In the genomic region with DNA sequence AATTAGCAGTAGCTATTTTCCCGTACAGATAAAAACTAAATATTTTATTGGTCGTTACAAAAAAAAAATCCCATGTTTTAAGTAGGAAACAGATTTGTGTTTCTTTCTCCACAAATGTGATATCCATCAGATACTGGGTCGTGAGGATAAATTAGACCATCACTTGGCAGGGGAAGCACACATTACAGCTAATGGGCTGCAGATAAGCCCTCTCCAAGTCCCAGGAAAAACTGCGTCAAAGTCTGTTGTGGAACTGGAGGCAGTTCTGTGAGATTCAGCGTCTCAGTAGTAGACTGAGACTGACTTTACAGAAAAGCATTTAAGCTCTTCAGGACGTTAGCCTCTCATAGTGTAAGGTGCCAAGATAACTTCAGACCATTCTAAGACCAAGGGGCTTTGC, we compare ENCODE assay signal across 20 mouse cellular contexts.
DNase-seq lines count a peak whose midpoint lies in the region; ATAC-seq and TF ChIP-seq lines count a peak whose summit lies in the region.
"Had no signal": no experiment of that assay in that cellular context is flagged by ENCODE, and none has a peak within 500 bp of the region (broad histone marks: within the 10 kb centered on the region; RNA-seq: fewer than 3 reads in every experiment).

No protein-coding gene starts in this region.

- no peak for TF ChIP-seq CTCF in kidney, adult 2 months (conservative IDR thresholded peaks at IDR 0.05; ENCODE audit: insufficient read depth, insufficient read length, low read depth, low read length)
- no peak for TF ChIP-seq CTCF in midbrain, postnatal 0 days (IDR thresholded peaks at IDR 0.05)

- no peak overlapping the region for H3K27ac ChIP-seq in kidney, adult 2 months (ENCODE audit: insufficient read depth, low read depth, low read length)
- no peak overlapping the region for H3K27ac ChIP-seq in kidney, embryonic 14.5 days (ENCODE audit: low read depth, low read length)
- H3K27ac ChIP-seq in midbrain, postnatal 0 days (ENCODE audit: low read depth, low read length): no peak overlapping the region
- H3K27ac ChIP-seq in midbrain, embryonic 14.5 days (replicated peaks; ENCODE audit: low read depth, low read length): no peak overlapping the region
- H3K27ac ChIP-seq: embryonic facial prominence, embryonic 15.5 days; heart, embryonic 15.5 days; hindbrain, embryonic 13.5 days; layer of hippocampus, adult 2 months; limb, embryonic 13.5 days; liver, embryonic 13.5 days had no signal

- no peaks in the 10 kb centered on the region for H3K4me1 ChIP-seq in kidney, adult 2 months (ENCODE audit: control insufficient read depth, insufficient read depth, low read length)
- no peaks in the 10 kb centered on the region for H3K4me1 ChIP-seq in kidney, embryonic 14.5 days (ENCODE audit: control insufficient read depth, insufficient read depth, low read length)
- H3K4me1 ChIP-seq in midbrain, postnatal 0 days (ENCODE audit: insufficient read depth, low read length): no peaks in the 10 kb centered on the region
- H3K4me1 ChIP-seq in midbrain, embryonic 14.5 days (ENCODE audit: control insufficient read depth, insufficient read depth, low read length): no peaks in the 10 kb centered on the region
- H3K4me1 ChIP-seq: embryonic facial prominence, embryonic 15.5 days; heart, embryonic 15.5 days; hindbrain, embryonic 13.5 days; limb, embryonic 13.5 days; liver, embryonic 13.5 days had no signal

- H3K9me3 ChIP-seq in kidney, embryonic 14.5 days (ENCODE audit: control insufficient read depth, low read length): no peaks in the 10 kb centered on the region
- no peaks in the 10 kb centered on the region for H3K9me3 ChIP-seq in midbrain, postnatal 0 days (ENCODE audit: low read length)
- H3K9me3 ChIP-seq in midbrain, embryonic 14.5 days (ENCODE audit: control insufficient read depth, low read length): no peaks in the 10 kb centered on the region
- H3K9me3 ChIP-seq: embryonic facial prominence, embryonic 15.5 days; heart, embryonic 15.5 days; hindbrain, embryonic 13.5 days; limb, embryonic 13.5 days; liver, embryonic 13.5 days had no signal

- H3K36me3 ChIP-seq in kidney, adult 2 months (ENCODE audit: control insufficient read depth, insufficient read depth, low read length): no peaks in the 10 kb centered on the region
- no peaks in the 10 kb centered on the region for H3K36me3 ChIP-seq in kidney, embryonic 14.5 days (ENCODE audit: control insufficient read depth, insufficient read depth, low read length)
- H3K36me3 ChIP-seq in midbrain, postnatal 0 days (ENCODE audit: insufficient read depth, low read length): no peaks in the 10 kb centered on the region
- H3K36me3 ChIP-seq in midbrain, embryonic 14.5 days (ENCODE audit: control insufficient read depth, insufficient read depth, low read length): no peaks in the 10 kb centered on the region
- H3K36me3 ChIP-seq: embryonic facial prominence, embryonic 15.5 days; heart, embryonic 15.5 days; hindbrain, embryonic 13.5 days; limb, embryonic 13.5 days; liver, embryonic 13.5 days had no signal

- ATAC-seq in kidney, embryonic 14.5 days (ENCODE audit: low FRiP score, low TSS enrichment): no peak
- no peak for ATAC-seq in midbrain, postnatal 0 days (ENCODE audit: low FRiP score)
- no peak for ATAC-seq in midbrain, embryonic 14.5 days (ENCODE audit: low FRiP score, low TSS enrichment)

- intact Hi-C loops in heart, postnatal 10 days (cut with DNase I): loop anchor here (5.0 kb wide), 1 partner anchor 72 kb away; no protein-coding TSS in a partner anchor

- H3K4me2 ChIP-seq in kidney, embryonic 14.5 days (replicated peaks; ENCODE audit: low read depth, low read length): no peak overlapping the region
- H3K4me2 ChIP-seq in midbrain, postnatal 0 days (ENCODE audit: low read depth, low read length, poor library complexity, severe bottlenecking): no peak overlapping the region
- no peak overlapping the region for H3K4me2 ChIP-seq in midbrain, embryonic 14.5 days (ENCODE audit: low read length)
- H3K4me2 ChIP-seq: embryonic facial prominence, embryonic 15.5 days; heart, embryonic 15.5 days; hindbrain, embryonic 13.5 days; limb, embryonic 13.5 days; liver, embryonic 13.5 days had no signal

- H3K9ac ChIP-seq in kidney, embryonic 14.5 days (ENCODE audit: low read depth, low read length): no peak overlapping the region
- H3K9ac ChIP-seq in midbrain, postnatal 0 days (replicated peaks; ENCODE audit: low read length, poor library complexity, severe bottlenecking): no peak overlapping the region
- H3K9ac ChIP-seq in midbrain, embryonic 14.5 days (replicated peaks; ENCODE audit: low read length): no peak overlapping the region
- H3K9ac ChIP-seq: embryonic facial prominence, embryonic 15.5 days; heart, embryonic 15.5 days; hindbrain, embryonic 13.5 days; limb, embryonic 13.5 days; liver, embryonic 13.5 days had no signal

- peak; percentile 6 for DNase-seq in kidney, adult 2 months
- peak; percentile 5 for DNase-seq in midbrain, postnatal 0 days (ENCODE audit: low spot score)
- no peak for DNase-seq in midbrain, embryonic 14.5 days
- peak; percentile 2 for DNase-seq in adipocyte (ENCODE audit: low spot score)
- peak; percentile 16 to 32 for DNase-seq in heart, postnatal 10 days
- DNase-seq in layer of hippocampus, adult 18-20 months (ENCODE audit: low spot score in 2 of 2): no peak
- DNase-seq in cerebellum, postnatal 10 days: no peak
- DNase-seq: adrenal gland, postnatal 14 days; cerebellum, adult 11-12 months; cerebellum, postnatal 36 days; layer of hippocampus, postnatal 36 days; liver, embryonic 13.5 days; thymus, postnatal 25 days had no signal

- H3K4me3 ChIP-seq in kidney, adult 2 months (ENCODE audit: insufficient read depth, low read depth, low read length): no peak overlapping the region
- no peak overlapping the region for H3K4me3 ChIP-seq in kidney, embryonic 14.5 days (ENCODE audit: low read length)
- H3K4me3 ChIP-seq in midbrain, postnatal 0 days (ENCODE audit: low read depth, low read length): no peak overlapping the region
- no peak overlapping the region for H3K4me3 ChIP-seq in midbrain, embryonic 14.5 days (replicated peaks; ENCODE audit: low read depth, low read length)
- H3K4me3 ChIP-seq: embryonic facial prominence, embryonic 15.5 days; heart, embryonic 15.5 days; hindbrain, embryonic 13.5 days; layer of hippocampus, adult 2 months; limb, embryonic 13.5 days; liver, embryonic 13.5 days had no signal

- TF ChIP-seq POLR2A in kidney, adult 2 months (IDR thresholded peaks at IDR 0.05; ENCODE audit: low read depth, low read length): no peak

- WGBS in kidney, adult 2 months: 61% methylated on average over 6 of the region's 6 CpGs
- 66% methylated on average over 6 of the region's 6 CpGs for WGBS in kidney, embryonic 14.5 days
- WGBS in midbrain, postnatal 0 days: 72% methylated on average over 6 of the region's 6 CpGs
- 77% methylated on average over 6 of the region's 6 CpGs for WGBS in midbrain, embryonic 14.5 days

- no peaks in the 10 kb centered on the region for H3K27me3 ChIP-seq in kidney, adult 2 months (replicated peaks; ENCODE audit: control insufficient read depth, insufficient read depth, low read length)
- no peaks in the 10 kb centered on the region for H3K27me3 ChIP-seq in kidney, embryonic 14.5 days (ENCODE audit: control insufficient read depth, insufficient read depth, low read length)
- H3K27me3 ChIP-seq in midbrain, postnatal 0 days (ENCODE audit: insufficient read depth, low read length): no peaks in the 10 kb centered on the region
- H3K27me3 ChIP-seq in midbrain, embryonic 14.5 days (ENCODE audit: control insufficient read depth, insufficient read depth, low read length): no peaks in the 10 kb centered on the region
- H3K27me3 ChIP-seq: embryonic facial prominence, embryonic 15.5 days; heart, embryonic 15.5 days; hindbrain, embryonic 13.5 days; limb, embryonic 13.5 days; liver, embryonic 13.5 days; Patski had no signal

Comparison
In these comparisons a context has a peak if more than half of its experiments do, and no peak if none do; other contexts are left out.
1. DNase-seq: peak in kidney, adult 2 months (single experiment), midbrain, postnatal 0 days (single experiment), adipocyte (single experiment) and heart, postnatal 10 days (2 of 2); none in midbrain, embryonic 14.5 days (single experiment), layer of hippocampus, adult 18-20 months (0 of 2) and cerebellum, postnatal 10 days (0 of 2).